Mouse (Mus musculus) heart, adult 2 months (tissue): ENCODE data around the gene Pdgfa.

Experiments used
- CTCF ChIP-seq: fragments of 200-600 bp; IDR thresholded peaks from 2 replicates; pipeline ENCODE4 v1.8.1; 2022; ENCODE audit warnings: antibody characterized with exemption, mild to moderate bottlenecking, moderate library complexity
- POLR2A ChIP-seq: fragments of 200-500 bp; IDR thresholded peaks from 2 replicates; pipeline ENCODE4 v1.6.1; 2011; ENCODE audit warnings: mild to moderate bottlenecking, low read depth, low read length, control low read depth; ENCODE audit not compliant: insufficient read depth

DNA sequence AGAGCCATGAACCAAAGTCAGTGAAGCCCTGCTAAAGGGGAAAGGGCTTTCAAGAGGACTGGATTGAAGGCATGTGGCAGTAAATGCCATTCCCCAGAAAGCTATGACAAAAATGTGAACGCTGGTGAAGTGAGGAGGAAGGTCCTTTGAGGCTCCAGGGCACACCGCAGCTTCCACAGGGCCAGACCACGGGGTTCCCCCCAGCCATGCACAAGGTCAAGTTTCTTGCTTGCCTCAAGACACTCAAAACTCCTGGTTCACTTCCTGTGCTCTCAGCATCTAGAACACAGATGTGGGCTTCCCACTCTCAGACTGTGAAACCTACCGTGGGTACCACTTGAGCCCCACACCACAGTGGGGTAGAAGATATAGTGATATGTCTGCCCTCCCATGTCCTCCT, 46.4 kb upstream of the Pdgfa start:
- no peak for TF ChIP-seq POLR2A
- TF ChIP-seq CTCF: no peak
